Mouse (Mus musculus) midbrain, embryonic 14.5 days (tissue): Measurements from ENCODE around the gene Icam4. TPM values are rescaled to one million over a fixed set of nuclear protein-coding genes. Genes with fewer than 3 reads are reported as not detected.

Source experiments
- ATAC-seq: fragments of 200-750 bp; cut with Nextera tagmentation; 2 replicates; pipeline ENCODE4 v1.8.0; 2017; ENCODE audit warnings: moderate number of reproducible peaks, moderate library complexity; ENCODE audit not compliant: low FRiP score, low TSS enrichment
- DNase-seq: peaks from one replicate; pipeline ENCODE4 v3.0.0-alpha.2; 2015
- H3K27ac ChIP-seq: fragments of 300-500 bp; sonication (generic); replicated peaks from 2 replicates; pipeline ENCODE4 v1.5.1; 2014; ENCODE audit warnings: mild to moderate bottlenecking, low read depth, low read length, moderate library complexity
- H3K27me3 ChIP-seq: fragments of 300-500 bp; sonication (generic); 2 replicates; pipeline ENCODE4 v1.6.1; 2014; ENCODE audit warnings: low read length, control low read depth, mixed read lengths; ENCODE audit not compliant: control insufficient read depth, insufficient read depth
- H3K36me3 ChIP-seq: fragments of 300-500 bp; sonication (generic); 2 replicates; pipeline ENCODE4 v1.6.1; 2014; ENCODE audit warnings: low read length, control low read depth; ENCODE audit not compliant: control insufficient read depth, insufficient read depth
- H3K4me1 ChIP-seq: fragments of 300-500 bp; sonication (generic); 2 replicates; pipeline ENCODE4 v1.6.1; 2014; ENCODE audit warnings: mild to moderate bottlenecking, antibody characterized with exemption, low read length, control low read depth; ENCODE audit not compliant: control insufficient read depth, insufficient read depth
- H3K4me2 ChIP-seq: fragments of 300-500 bp; sonication (generic); 2 replicates; pipeline ENCODE4 v1.6.1; 2014; ENCODE audit warnings: mild to moderate bottlenecking, low read length, moderate library complexity
- H3K4me3 ChIP-seq: fragments of 300-500 bp; sonication (generic); replicated peaks from 2 replicates; pipeline ENCODE4 v1.5.1; 2014; ENCODE audit warnings: low read depth, low read length
- H3K9ac ChIP-seq: fragments of 300-500 bp; sonication (generic); replicated peaks from 2 replicates; pipeline ENCODE4 v1.6.1; 2014; ENCODE audit warnings: mild to moderate bottlenecking, low read length, moderate library complexity
- H3K9me3 ChIP-seq: fragments of 300-500 bp; sonication (generic); 2 replicates; pipeline ENCODE4 v1.6.1; 2016; ENCODE audit warnings: low read length, control low read depth, mixed read lengths; ENCODE audit not compliant: control insufficient read depth
- WGBS: fragments of 180-500 bp; shearing (Covaris S2); extraction: QIAGEN DNeasy Blood & Tissue Kit; methylation state at CpG from one replicate; pipeline ENCODE4 v1.1.7; 2014; 5-methylcytosine and 5-hydroxymethylcytosine counted together
- polyA plus RNA-seq: library from polyadenylated mRNA; unstranded; fragments of >200 nt; fragmentation: Nextera tagmentation; extraction: Ambion mirVana; gene quantifications from 2 replicates; pipeline ENCODE4 v1.2.1, GENCODE M21; 2014

Icam4 gene
- polyA plus RNA-seq, 1 experiment from 2014 or later, result not detected

- H3K4me2 ChIP-seq, result no peak overlapping the region
- no peak overlapping the region for H3K27ac ChIP-seq
- H3K27me3 ChIP-seq, result peaks cover 42% of the 10 kb centered on the region
- no peak for ATAC-seq
- H3K9ac ChIP-seq, result no peak overlapping the region
- no peak for DNase-seq
- no peaks in the 10 kb centered on the region for H3K36me3 ChIP-seq
- no peaks in the 10 kb centered on the region for H3K4me1 ChIP-seq
- WGBS, result 7% methylated on average over 17 of the region's 17 CpGs
- no peak overlapping the region for H3K4me3 ChIP-seq
- H3K9me3 ChIP-seq, result no peaks in the 10 kb centered on the region
These were observed 12.6 kb upstream of the Icam4 start for GRCm38 (mm10) chr9:21016331-21017176.

- WGBS, result 44% methylated on average over 4 of the region's 4 CpGs
- H3K27ac ChIP-seq, result no peak overlapping the region
- no peaks in the 10 kb centered on the region for H3K4me1 ChIP-seq
- ATAC-seq, result no peak
- H3K36me3 ChIP-seq, result no peaks in the 10 kb centered on the region
- DNase-seq, result no peak
- H3K9ac ChIP-seq, result no peak overlapping the region
- no peak overlapping the region for H3K4me3 ChIP-seq
- H3K9me3 ChIP-seq, result no peaks in the 10 kb centered on the region
- H3K4me2 ChIP-seq, result no peak overlapping the region
- peaks cover 42% of the 10 kb centered on the region for H3K27me3 ChIP-seq
These were observed 12.0 kb upstream of the Icam4 start for GRCm38 (mm10) chr9:21017177-21017575.

- H3K4me1 ChIP-seq, result no peaks in the 10 kb centered on the region
- no peaks in the 10 kb centered on the region for H3K36me3 ChIP-seq
- H3K4me3 ChIP-seq, result no peak overlapping the region
- no peak overlapping the region for H3K4me2 ChIP-seq
- no peak for ATAC-seq
- WGBS, result 82% methylated on average over 2 of the region's 2 CpGs
- DNase-seq, result no peak
- H3K9ac ChIP-seq, result no peak overlapping the region
- H3K27me3 ChIP-seq, result peaks cover 42% of the 10 kb centered on the region
- no peaks in the 10 kb centered on the region for H3K9me3 ChIP-seq
- H3K27ac ChIP-seq, result no peak overlapping the region
These were observed 10.6 kb upstream of the Icam4 start for GRCm38 (mm10) chr9:21018600-21018999.

GRCm38 (mm10) chr9:21021363-21021762 is 7.8 kb upstream of the Icam4 start:
- Histone ChIP-seq H3K27me3 (peaks cover 24% of the 10 kb centered on the region), H3K4me2 (no peak overlapping the region), H3K4me1 (no peaks in the 10 kb centered on the region), H3K9ac (no peak overlapping the region), H3K4me3 (no peak overlapping the region), H3K27ac (no peak overlapping the region), H3K9me3 (no peaks in the 10 kb centered on the region), H3K36me3 (no peaks in the 10 kb centered on the region)
- DNase-seq (no peak), ATAC-seq (no peak)
- 83% methylated on average over 3 of the region's 3 CpGs for WGBS

GRCm38 (mm10) chr9:21022288-21022687 is 6.9 kb upstream of the Icam4 start:
- Histone ChIP-seq H3K4me1 (no peaks in the 10 kb centered on the region), H3K27ac (no peak overlapping the region), H3K36me3 (no peaks in the 10 kb centered on the region), H3K4me3 (no peak overlapping the region), H3K9ac (no peak overlapping the region), H3K27me3 (peaks cover 15% of the 10 kb centered on the region; the same call in 1 of the 2 replicates), H3K4me2 (no peak overlapping the region), H3K9me3 (no peaks in the 10 kb centered on the region)
- ATAC-seq (no peak), DNase-seq (no peak)
- 67% methylated on average over 6 of the region's 6 CpGs for WGBS

- H3K9me3 ChIP-seq, result no peaks in the 10 kb centered on the region
- no peak overlapping the region for H3K9ac ChIP-seq
- no peak for DNase-seq
- no peak overlapping the region for H3K4me3 ChIP-seq
- peaks cover 12% of the 10 kb centered on the region; the same call in 1 of the 2 replicates for H3K27me3 ChIP-seq
- no peaks in the 10 kb centered on the region for H3K4me1 ChIP-seq
- H3K4me2 ChIP-seq, result no peak overlapping the region
- no peak for ATAC-seq
- no peak overlapping the region for H3K27ac ChIP-seq
- no peaks in the 10 kb centered on the region for H3K36me3 ChIP-seq
- WGBS, result 75% methylated on average over 1 of the region's 1 CpGs
These were observed 6.4 kb upstream of the Icam4 start for GRCm38 (mm10) chr9:21022726-21023125.

- Histone ChIP-seq H3K9ac (no peak overlapping the region), H3K4me1 (peaks cover 3% of the 10 kb centered on the region; the same call in 1 of the 2 replicates), H3K4me2 (no peak overlapping the region), H3K9me3 (no peaks in the 10 kb centered on the region), H3K36me3 (no peaks in the 10 kb centered on the region), H3K27ac (no peak overlapping the region), H3K27me3 (peaks cover 31% of the 10 kb centered on the region), H3K4me3 (no peak overlapping the region)
- ATAC-seq (no peak), DNase-seq (no peak)
- 70% methylated on average over 19 of the region's 19 CpGs for WGBS
These were observed 3.8 kb upstream of the Icam4 start for GRCm38 (mm10) chr9:21025258-21025810.

- no peak for DNase-seq
- peaks cover 45% of the 10 kb centered on the region for H3K27me3 ChIP-seq
- H3K9ac ChIP-seq, result no peak overlapping the region
- WGBS, result 88% methylated on average over 12 of the region's 12 CpGs
- H3K36me3 ChIP-seq, result no peaks in the 10 kb centered on the region
- ATAC-seq, result no peak
- H3K9me3 ChIP-seq, result no peaks in the 10 kb centered on the region
- H3K4me1 ChIP-seq, result peaks cover 13% of the 10 kb centered on the region; the same call in 1 of the 2 replicates
- no peak overlapping the region for H3K4me2 ChIP-seq
- no peak overlapping the region for H3K27ac ChIP-seq
- no peak overlapping the region for H3K4me3 ChIP-seq
These were observed 2.3 kb upstream of the Icam4 start for GRCm38 (mm10) chr9:21026849-21027248.
